Mouse (Mus musculus): ENCODE measurements around the gene Sptbn1.

Gene Sptbn1

GRCm38 (mm10) chr11:30267892-30268647 lies at the start of gene Sptbn1:
Sptbn1 (minus strand) TSS chr11:30268175.
- DNase-seq (ENCODE audit: extremely low spot score, low spot score), result peak; percentile 90

GRCm38 (mm10) chr11:30294279-30294678 lies 26.3 kb upstream of the Sptbn1 start:
- DNase-seq (ENCODE audit: extremely low spot score, low spot score), result no peak

DNA sequence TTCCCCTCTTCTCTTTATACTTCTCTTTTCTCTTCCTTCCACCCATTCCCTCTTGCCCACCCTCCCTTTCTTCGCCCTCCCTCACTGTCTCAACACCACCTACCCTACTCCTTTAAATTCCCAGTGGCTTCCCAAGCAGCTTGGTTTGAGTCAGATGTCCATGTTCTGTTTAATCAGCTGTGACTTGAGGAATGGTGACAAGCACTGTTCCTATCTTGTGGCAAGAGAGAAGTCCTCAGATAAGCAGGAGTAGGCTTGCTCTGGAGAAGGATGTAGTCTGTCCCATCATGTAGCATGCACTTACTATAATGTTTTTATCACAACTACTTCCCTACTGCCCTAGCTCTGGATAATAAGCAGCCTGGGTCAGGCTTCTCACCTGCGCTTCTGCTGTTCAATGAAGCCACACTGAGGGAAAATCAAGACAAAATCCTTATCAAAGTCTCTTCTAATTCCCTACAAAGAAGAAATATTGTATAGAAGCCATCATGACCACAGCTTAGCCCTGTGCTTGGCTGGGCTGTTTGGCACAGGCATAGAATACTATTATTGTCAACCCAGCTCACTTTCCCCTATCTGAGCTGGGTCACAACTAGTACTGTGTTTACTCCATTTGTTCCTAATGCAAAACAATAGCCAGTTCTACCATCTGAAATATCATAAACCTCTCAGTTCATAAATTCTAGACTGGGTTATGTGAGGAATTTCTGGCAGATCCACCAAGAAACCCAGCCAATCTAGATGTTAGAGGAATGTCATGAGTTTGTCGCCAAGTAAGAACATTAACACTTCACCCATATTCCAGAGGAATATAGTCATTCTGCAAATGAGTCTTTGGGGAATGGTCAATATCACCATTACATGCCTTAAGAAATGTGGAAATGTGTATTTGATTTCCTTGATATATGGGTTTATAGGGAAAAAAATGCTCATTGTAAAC lies 24.5 kb upstream of the Sptbn1 start:
- no peak for DNase-seq (ENCODE audit: extremely low spot score, low spot score)

DNA sequence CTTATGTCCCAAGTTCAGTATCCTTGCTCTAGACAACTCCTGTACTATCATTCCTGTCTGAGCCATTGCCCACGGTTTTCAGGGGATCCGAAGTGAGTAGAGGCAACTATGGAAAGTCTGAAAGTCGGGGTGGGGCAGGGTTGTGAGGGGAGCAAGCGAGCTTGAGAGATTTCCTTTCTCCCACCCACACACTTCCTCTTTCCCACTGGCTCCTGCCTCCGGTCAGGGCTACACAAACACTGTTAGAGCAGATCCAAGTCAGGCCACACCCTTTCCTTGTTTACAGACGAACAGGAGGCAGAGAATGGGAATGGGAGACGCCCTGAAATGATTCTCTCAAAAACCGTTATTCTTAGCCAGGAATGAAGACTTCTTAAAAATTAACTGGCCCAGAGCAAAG lies 23.2 kb upstream of the Sptbn1 start:
- DNase-seq (ENCODE audit: extremely low spot score, low spot score), result no peak

- DNase-seq (ENCODE audit: extremely low spot score, low spot score), result no peak
Measured at GRCm38 (mm10) chr11:30289470-30290431, 21.8 kb upstream of the Sptbn1 start.

- DNase-seq (ENCODE audit: extremely low spot score, low spot score), result no peak
Measured at GRCm38 (mm10) chr11:30288075-30288474, 20.1 kb upstream of the Sptbn1 start.

- DNase-seq (ENCODE audit: extremely low spot score, low spot score), result no peak
Measured at GRCm38 (mm10) chr11:30283710-30284109, 15.7 kb upstream of the Sptbn1 start.

DNA sequence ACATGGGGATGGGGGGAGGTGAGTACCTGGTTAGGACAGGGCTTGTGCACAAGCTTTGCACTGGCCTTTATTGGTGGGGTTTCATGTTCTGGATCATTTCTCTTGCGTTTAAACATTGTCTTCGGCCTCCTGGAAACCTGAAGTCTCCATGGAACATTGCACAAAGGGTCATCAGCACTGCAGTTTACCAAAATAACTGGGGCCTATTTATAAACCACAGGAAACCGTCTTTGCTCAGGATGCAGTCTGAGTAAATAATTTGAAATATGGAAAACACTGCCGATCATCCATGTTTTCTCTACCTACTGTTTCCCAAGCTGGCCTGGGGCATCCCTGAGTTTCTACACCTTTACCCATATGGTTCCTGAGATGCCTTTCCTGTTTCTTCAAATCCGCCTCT lies 13.1 kb upstream of the Sptbn1 start:
- no peak for DNase-seq (ENCODE audit: extremely low spot score, low spot score)

DNA sequence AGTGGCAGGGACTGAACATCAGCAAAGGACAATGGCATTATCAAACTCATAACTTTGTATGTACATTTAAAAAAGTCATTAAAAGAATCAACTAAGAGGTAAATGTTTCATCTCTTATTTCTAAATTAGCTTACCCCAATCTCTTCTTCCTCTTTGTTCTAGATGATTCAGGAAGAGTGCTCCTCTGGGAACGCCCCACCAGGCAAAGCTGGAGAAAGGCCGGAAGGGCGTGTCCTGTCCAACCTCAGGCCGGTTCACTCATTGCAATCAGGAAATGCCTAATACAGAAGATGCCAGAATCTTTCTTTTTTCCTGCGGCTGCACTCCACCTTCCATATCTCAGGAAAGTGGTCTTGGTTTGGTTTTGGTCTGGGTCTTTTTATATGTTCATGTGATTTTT lies 11.3 kb upstream of the Sptbn1 start:
- DNase-seq (ENCODE audit: extremely low spot score, low spot score), result no peak

DNA sequence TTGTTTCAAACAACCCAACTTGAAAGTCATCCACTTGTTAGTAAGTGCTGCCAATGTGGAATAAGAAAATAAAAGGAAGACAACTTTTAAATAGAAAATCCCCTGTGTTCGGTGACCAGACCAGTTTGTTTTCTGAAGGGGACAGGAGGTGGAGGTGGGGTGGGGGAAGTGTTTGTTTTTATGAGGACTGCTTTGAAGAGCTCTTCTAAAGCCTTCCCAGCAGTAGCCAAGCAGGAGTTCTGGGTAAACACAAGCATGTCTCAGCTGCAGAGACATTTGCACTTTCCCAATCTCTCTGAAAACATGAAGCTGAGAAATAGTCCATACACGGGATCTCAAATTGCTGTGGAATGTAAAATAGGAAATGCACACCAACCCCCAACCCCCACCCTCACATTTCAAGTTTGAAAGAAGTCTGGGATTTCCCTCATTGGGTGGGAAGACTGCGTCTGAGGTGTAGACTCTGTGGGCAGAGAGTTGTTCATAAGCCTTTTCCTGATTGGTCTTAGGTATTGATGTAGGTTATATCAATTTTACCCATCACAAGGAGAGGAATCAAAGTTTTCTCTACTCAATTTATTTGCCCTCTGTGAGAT lies 7.6 kb upstream of the Sptbn1 start:
- DNase-seq (ENCODE audit: extremely low spot score, low spot score), result no peak

GRCm38 (mm10) chr11:30269524-30269923 lies 1.5 kb upstream of the Sptbn1 start:
- no peak for DNase-seq (ENCODE audit: extremely low spot score, low spot score)

- DNase-seq (ENCODE audit: extremely low spot score, low spot score), result no peak
Measured at GRCm38 (mm10) chr11:30268648-30269375, 837 bp upstream of the Sptbn1 start.

- peak; percentile 75 for DNase-seq (ENCODE audit: extremely low spot score, low spot score)
Measured at GRCm38 (mm10) chr11:30267036-30267891, 711 bp downstream of the Sptbn1 start.

GRCm38 (mm10) chr11:30266691-30267035 lies 1.3 kb downstream of the Sptbn1 start:
- no peak for DNase-seq (ENCODE audit: extremely low spot score, low spot score)

DNA sequence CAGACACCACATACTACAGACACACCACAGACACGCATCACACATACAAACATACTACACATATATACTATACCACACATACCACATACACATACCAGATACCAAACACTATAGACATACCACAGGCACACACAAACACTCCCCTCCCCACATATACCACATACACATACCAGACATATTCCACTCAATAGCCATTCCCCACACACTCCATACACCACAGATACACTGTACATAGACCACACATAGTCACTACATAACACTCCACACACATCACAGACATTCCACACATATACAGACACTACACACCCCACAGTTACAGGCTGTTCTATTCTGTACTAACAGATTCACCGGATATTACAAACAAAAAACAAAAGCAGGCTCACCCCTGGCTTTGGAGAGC lies 2.3 kb downstream of the Sptbn1 start:
- DNase-seq (ENCODE audit: extremely low spot score, low spot score), result no peak

GRCm38 (mm10) chr11:30263627-30264026 lies 4.3 kb downstream of the Sptbn1 start:
- no peak for DNase-seq (ENCODE audit: extremely low spot score, low spot score)

DNA sequence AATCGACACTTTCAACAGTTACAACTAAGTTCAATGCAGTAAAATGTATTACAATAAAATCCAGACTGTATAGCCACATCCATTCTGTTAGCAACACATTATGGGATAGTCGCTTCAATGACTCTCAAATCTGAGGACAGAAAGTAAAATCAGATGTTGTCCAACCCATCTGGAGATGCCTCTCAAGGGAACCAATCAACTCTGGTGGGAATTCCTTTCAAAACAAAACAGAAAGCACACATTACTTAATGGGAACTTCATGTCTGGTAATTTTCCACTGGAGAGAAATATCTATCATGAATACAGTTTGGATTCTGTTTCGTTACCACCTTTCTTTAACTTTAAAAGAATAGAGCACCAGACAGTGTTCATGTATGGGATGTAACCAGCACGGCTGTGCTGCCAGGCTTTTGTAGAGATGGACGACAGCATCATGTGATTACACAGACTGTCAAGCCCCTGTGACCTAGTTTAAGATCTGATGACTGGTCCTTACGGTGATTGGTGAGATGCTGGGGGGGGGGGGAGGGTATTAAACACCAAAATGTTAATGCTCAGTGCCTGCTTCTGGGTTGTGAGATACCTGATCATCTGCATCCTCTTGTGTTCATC lies 9.1 kb downstream of the Sptbn1 start:
- DNase-seq (ENCODE audit: extremely low spot score, low spot score), result no peak

DNA sequence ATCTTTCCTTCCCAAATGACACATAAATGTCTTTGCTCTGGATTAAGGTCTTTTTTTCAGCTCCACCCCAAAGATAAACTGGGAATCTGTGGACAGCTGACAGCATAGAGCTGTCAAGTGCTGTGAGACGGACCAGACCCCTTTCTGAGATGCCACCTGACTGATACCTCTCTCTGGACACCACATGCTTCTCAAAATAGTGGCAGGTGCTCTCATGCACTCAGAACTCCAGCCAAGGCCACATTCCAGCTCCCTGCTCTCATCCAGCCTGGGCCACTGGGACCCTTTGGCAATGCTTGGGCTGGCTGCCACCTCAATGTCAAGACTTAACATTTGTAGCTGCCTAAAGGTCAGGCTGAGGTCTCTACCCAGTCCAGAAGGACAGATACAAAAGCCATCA lies 10.2 kb downstream of the Sptbn1 start:
- no peak for DNase-seq (ENCODE audit: extremely low spot score, low spot score)

DNA sequence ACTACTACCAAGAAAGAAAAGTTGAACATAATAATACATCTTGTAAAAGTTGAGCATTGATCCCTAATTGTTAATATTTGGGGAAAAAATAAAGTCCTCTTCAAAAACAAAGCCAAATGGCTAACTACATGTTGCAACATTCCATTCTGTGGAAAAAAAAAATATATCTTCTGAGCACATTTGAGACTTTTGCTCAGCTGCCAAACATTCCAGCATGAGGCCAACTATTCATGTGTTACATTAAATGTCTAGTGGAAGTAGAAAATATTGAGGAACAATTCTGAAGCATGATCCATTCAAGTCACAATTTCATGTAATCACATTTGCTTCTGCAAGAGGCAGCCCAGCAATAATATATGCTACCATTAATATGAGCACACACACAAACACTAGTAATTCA lies 10.9 kb downstream of the Sptbn1 start:
- DNase-seq (ENCODE audit: extremely low spot score, low spot score), result no peak
